Mouse (Mus musculus): ENCODE data around the gene H1f0. TPM values are rescaled to one million over a fixed set of nuclear protein-coding genes. Genes with fewer than 3 reads are reported as not detected.

H1f0 gene
- polyA plus RNA-seq, 1 experiment from 2014 or later, result 513 TPM

DNA sequence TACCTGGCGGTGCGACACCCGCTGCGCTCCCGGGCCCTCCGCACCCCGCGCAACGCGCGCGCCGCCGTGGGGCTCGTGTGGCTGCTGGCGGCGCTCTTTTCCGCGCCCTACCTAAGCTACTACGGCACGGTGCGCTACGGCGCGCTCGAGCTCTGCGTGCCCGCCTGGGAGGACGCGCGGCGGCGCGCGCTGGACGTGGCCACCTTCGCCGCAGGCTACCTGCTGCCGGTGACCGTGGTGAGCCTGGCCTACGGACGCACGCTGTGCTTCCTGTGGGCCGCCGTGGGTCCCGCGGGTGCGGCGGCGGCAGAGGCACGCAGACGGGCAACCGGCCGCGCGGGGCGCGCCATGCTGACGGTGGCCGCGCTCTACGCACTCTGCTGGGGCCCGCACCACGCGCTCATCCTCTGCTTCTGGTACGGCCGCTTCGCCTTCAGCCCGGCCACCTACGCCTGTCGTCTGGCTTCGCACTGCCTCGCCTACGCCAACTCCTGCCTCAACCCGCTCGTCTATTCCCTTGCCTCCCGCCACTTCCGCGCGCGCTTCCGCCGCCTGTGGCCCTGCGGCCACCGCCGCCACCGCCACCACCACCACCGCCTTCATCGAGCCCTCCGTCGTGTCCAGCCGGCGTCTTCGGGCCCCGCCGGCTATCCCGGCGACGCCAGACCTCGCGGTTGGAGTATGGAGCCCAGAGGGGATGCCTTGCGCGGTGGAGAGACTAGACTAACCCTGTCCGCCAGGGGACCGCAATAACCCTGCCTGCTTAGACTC is 14.7 kb downstream of the H1f0 start:
- 1% methylated on average over 90 of the region's 105 CpGs for WGBS
- no peaks in the 10 kb centered on the region for H3K36me3 ChIP-seq
- peak overlapping the region; percentile 53 for H3K4me3 ChIP-seq (replicated peaks)
- peak overlapping the region; percentile 97 for H3K4me2 ChIP-seq
- ATAC-seq (replicated peaks; ENCODE audit: low FRiP score), result peak; percentile 41
- H3K9me3 ChIP-seq (replicated peaks), result no peaks in the 10 kb centered on the region
- peak overlapping the region; percentile 49 for H3K9ac ChIP-seq
- H3K27me3 ChIP-seq, result peaks cover 44% of the 10 kb centered on the region
- H3K4me1 ChIP-seq, result peaks cover 55% of the 10 kb centered on the region
- no peak overlapping the region for H3K27ac ChIP-seq

DNA sequence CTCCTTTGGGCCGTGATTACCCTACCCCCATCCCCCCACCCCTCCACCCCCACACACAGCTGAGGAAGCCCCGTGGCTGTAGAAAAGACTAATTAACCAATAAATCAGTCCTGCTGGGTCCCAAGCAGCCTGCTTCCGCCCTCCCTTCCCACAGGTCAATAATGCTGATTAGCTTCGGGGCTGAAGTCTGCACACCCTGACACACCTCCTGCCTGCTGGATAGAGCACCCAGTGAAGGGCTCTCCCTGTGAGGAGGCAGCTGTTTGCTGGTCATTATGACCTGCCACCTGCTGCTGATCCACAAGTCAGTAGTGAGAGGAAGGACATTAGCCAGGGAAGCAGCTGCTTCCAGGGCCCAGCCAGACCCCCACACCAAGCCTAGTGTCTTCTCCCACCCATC is 16.6 kb downstream of the H1f0 start:
- WGBS, result 10% methylated on average over 4 of the region's 4 CpGs
- ATAC-seq (replicated peaks; ENCODE audit: low FRiP score), result 0 out of 2 replicates have a peak, but pooled peaks have one; percentile 9

DNA sequence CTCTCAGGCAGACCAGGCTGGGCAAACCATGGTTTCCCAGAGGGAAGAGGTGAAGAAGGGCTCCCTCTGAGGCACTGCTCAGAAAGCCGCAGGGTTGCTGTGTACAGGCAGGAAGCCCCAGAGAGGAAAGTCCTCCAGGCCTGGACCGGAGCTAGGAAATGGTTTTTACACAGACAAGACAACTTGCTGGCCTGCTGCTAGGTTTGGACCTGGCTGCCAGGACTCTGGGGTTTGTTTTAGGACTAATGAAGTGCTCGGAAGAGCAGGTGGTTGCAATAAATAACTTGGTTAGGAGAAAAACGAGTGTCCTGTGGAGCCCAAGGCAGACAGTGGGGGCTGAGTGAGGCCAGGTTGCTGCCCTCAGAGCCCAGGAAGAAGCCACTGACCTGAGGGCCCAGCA is 19.9 kb downstream of the H1f0 start:
- ATAC-seq (replicated peaks; ENCODE audit: low FRiP score), result no peak
- WGBS, result 59% methylated on average over 4 of the region's 4 CpGs
- peaks cover 13% of the 10 kb centered on the region for H3K36me3 ChIP-seq
- H3K27me3 ChIP-seq, result peaks cover 7% of the 10 kb centered on the region
- H3K9me3 ChIP-seq (replicated peaks), result no peaks in the 10 kb centered on the region
- H3K9ac ChIP-seq, result no peak overlapping the region
- H3K27ac ChIP-seq, result no peak overlapping the region
- no peak overlapping the region for H3K4me2 ChIP-seq
- H3K4me1 ChIP-seq, result peaks cover 42% of the 10 kb centered on the region
- H3K4me3 ChIP-seq (replicated peaks), result no peak overlapping the region

More for the DNA sequence above, 16.6 kb downstream of the H1f0 start:
- Histone ChIP-seq H3K4me3 (replicated peaks) (no peak overlapping the region), H3K9me3 (replicated peaks) (no peaks in the 10 kb centered on the region), H3K4me1 (peaks cover 41% of the 10 kb centered on the region), H3K27ac (peak overlapping the region; percentile 67), H3K9ac (no peak overlapping the region), H3K27me3 (peaks cover 38% of the 10 kb centered on the region), H3K4me2 (no peak overlapping the region), H3K36me3 (no peaks in the 10 kb centered on the region)

DNA sequence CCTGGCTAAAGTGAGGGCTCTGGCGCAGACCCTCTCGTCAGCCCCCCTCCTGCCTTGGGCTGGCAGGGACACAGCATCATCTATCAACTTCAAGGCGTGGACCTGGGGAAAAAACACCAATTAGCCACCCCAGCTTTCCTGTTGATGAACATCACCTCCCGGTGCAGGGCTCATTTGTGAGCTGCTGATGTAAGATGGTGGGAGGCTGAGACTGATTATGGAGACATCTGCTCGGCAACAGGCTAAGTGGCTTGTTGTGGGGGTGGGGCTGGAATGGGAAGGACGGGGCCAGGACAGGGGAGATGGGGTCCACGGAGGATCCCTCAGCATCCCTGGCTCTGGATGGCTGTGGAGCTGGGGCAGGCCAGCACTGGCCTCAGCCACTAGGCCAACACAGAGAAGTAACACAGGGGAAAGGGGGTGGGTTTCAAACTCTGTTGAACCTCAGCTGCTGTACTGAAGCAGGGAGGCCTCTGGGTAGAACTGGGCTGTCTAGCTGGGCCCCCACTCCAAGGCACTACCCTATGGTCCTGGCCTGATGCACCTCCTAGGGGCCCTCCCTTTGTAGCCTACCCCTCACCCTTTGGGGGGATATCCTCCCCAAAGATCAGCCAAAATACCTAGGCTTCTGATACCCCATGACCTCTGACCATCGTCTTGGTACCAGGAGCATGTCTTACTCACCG is 22.1 kb downstream of the H1f0 start:
- 56% methylated on average over 9 of the region's 9 CpGs for WGBS
- Histone ChIP-seq H3K36me3 (peaks cover 34% of the 10 kb centered on the region), H3K4me3 (replicated peaks) (no peak overlapping the region), H3K4me2 (no peak overlapping the region), H3K4me1 (peaks cover 27% of the 10 kb centered on the region), H3K27ac (peak overlapping the region; percentile 92), H3K9me3 (replicated peaks) (no peaks in the 10 kb centered on the region), H3K9ac (no peak overlapping the region), H3K27me3 (no peaks in the 10 kb centered on the region)
- ATAC-seq (replicated peaks; ENCODE audit: low FRiP score), result no peak; the same call in 1 of the 2 replicates

DNA sequence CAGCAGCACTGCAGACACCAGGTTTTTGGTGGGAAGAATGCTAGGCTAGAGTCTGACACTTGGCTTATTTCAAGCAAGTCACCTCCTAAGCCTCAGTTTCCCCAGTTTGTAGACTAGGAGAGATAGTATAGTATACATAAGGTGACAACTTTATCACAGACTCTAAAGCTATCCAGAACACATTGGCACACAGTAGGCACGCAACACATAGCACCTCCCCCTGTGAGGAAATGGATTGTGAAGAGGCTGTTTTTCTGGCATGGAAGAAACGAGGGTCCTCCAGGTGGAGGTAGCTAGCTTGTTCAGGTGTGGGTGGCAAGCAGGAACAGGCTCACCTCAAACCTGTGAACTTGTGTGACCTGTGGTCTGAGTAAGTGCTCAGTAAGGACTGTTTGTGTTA is 22.7 kb downstream of the H1f0 start:
- H3K9ac ChIP-seq, result no peak overlapping the region
- no peak overlapping the region for H3K4me3 ChIP-seq (replicated peaks)
- peak overlapping the region; percentile 92 for H3K27ac ChIP-seq
- WGBS, result 76% methylated on average over 2 of the region's 2 CpGs
- H3K36me3 ChIP-seq, result peaks cover 41% of the 10 kb centered on the region
- 0 out of 2 replicates have a peak overlapping the region, but pooled peaks have one; percentile 14 for H3K4me2 ChIP-seq
- H3K27me3 ChIP-seq, result no peaks in the 10 kb centered on the region
- peaks cover 26% of the 10 kb centered on the region for H3K4me1 ChIP-seq
- ATAC-seq (replicated peaks; ENCODE audit: low FRiP score), result 0 out of 2 replicates have a peak, but pooled peaks have one; percentile 40
- H3K9me3 ChIP-seq (replicated peaks), result no peaks in the 10 kb centered on the region

DNA sequence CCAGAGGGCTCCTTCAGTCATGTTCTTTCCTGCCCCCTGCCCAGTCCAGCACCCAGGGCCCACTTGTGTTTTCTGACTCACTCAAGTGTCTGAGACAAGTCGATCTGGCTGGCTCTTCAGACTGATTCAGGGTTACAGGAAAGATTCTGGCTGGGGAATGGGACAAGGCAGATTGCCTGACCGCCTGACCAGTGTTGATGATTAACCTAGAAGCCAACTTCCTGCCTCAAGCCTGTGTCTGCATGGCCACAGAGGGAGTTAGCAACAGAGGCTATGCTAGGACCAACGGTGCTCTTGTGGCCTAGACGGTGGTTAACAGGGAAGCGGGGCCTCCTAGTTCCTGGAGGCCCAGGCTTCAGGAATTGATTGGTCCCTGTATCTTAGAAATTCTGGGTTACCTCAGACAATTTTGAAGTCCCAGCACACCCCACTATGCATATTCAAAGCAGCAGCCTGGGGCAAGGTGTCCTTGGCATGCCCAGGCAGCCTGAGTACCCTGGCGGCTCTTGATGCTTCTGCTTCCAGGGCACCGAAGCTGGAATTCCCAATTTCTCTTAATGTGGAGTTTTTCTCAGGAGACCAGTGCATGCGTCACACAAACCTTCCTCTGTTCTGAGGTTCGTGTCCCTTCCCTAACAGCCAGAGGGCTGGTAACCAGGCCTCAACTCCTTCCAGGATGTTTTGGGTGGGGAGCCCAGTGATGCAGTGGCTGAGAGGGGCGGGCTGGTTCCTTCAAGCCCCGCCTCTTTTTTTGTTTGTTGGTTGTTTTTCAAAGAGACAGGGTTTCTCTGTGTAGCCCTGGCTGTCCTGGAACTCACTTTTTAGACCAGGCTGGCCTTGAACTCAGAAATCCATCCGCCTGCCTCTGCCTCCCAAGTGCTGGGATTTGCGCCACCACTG is 23.5 kb downstream of the H1f0 start:
- no peaks in the 10 kb centered on the region for H3K9me3 ChIP-seq (replicated peaks)
- H3K4me2 ChIP-seq, result 0 out of 2 replicates have a peak overlapping the region, but pooled peaks have one; percentile 14
- H3K4me3 ChIP-seq (replicated peaks), result no peak overlapping the region
- ATAC-seq (replicated peaks; ENCODE audit: low FRiP score), result peak; percentile 77
- H3K9ac ChIP-seq, result no peak overlapping the region
- H3K27ac ChIP-seq, result peak overlapping the region; percentile 92
- peaks cover 26% of the 10 kb centered on the region for H3K4me1 ChIP-seq
- H3K27me3 ChIP-seq, result no peaks in the 10 kb centered on the region
- H3K36me3 ChIP-seq, result peaks cover 48% of the 10 kb centered on the region
- 68% methylated on average over 13 of the region's 13 CpGs for WGBS

DNA sequence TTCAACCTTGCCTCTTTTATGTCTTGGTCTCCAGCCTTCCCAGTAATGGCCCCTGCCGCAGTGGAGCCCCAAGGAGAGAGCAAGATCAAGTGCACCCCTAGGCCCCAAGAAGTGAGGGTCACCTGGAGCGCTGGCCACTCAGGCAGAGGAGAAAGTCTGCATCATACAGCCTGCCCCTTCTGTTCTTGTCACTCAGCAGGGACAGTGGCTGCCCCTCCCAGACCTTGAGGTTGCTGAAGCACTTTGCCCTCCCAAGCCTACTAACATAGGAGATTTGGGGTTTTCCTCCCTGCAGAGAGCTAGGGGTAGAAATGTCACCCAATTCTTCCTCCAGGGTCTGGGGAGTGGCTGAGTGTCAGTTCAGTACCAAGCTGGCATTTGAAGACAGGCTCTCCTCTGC is 24.1 kb downstream of the H1f0 start:
- peaks cover 55% of the 10 kb centered on the region for H3K36me3 ChIP-seq
- H3K4me3 ChIP-seq (replicated peaks), result no peak overlapping the region
- ATAC-seq (replicated peaks; ENCODE audit: low FRiP score), result no peak
- H3K4me1 ChIP-seq, result peaks cover 26% of the 10 kb centered on the region
- no peaks in the 10 kb centered on the region for H3K9me3 ChIP-seq (replicated peaks)
- H3K27me3 ChIP-seq, result no peaks in the 10 kb centered on the region
- 89% methylated on average over 2 of the region's 2 CpGs for WGBS
- H3K4me2 ChIP-seq, result no peak overlapping the region
- peak overlapping the region; percentile 92 for H3K27ac ChIP-seq
- no peak overlapping the region for H3K9ac ChIP-seq

DNA sequence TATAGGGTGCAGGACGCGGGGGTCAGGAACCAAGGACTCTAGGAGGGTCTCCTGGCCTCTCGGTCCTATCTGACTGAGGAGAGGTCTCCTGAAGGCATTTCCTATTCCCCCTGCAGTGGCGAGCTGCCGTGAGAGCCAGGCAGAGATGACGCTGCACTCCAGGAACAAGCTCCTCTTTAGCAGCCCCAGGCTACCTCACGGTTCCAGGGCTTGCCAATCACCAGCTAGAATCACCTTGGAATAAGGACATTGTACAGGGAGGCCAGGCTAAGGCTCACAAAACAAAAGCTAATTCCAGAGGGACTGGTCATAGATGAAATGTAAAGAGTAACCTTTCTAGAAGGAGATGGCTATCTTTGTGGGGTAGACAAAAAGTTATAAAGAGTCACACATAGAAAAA is 28.4 kb downstream of the H1f0 start:
- Histone ChIP-seq H3K9ac (no peak overlapping the region), H3K27ac (no peak overlapping the region), H3K27me3 (no peaks in the 10 kb centered on the region), H3K4me1 (peaks cover 18% of the 10 kb centered on the region), H3K36me3 (peaks cover 92% of the 10 kb centered on the region), H3K9me3 (replicated peaks) (no peaks in the 10 kb centered on the region), H3K4me3 (replicated peaks) (no peak overlapping the region), H3K4me2 (no peak overlapping the region)
- ATAC-seq (replicated peaks; ENCODE audit: low FRiP score), result no peak
- WGBS, result 93% methylated on average over 7 of the region's 7 CpGs

DNA sequence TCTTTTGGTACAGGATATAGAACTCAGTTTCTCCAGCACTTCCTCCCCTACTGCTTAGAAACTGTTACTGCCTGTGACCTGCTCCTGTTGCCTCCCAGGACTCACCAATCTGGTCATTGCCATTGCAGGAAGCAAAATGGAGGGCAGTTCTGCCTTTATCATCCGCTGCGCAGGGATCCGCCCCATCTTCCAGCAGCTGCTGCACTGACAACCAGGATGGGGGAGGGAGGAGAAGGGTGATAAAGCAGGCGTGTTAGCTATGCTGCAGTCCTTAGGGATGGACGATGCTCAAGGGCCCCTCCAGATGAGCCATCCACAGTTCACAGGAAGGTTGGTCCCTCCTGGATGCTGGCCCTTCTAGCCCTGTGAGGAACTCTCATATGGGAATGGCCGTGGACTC is 29.6 kb downstream of the H1f0 start:
- Histone ChIP-seq H3K27me3 (no peaks in the 10 kb centered on the region), H3K4me2 (no peak overlapping the region), H3K36me3 (peaks cover 82% of the 10 kb centered on the region), H3K9me3 (replicated peaks) (no peaks in the 10 kb centered on the region), H3K4me3 (replicated peaks) (no peak overlapping the region), H3K9ac (no peak overlapping the region), H3K4me1 (peaks cover 16% of the 10 kb centered on the region), H3K27ac (no peak overlapping the region)
- 89% methylated on average over 6 of the region's 6 CpGs for WGBS
- ATAC-seq (replicated peaks; ENCODE audit: low FRiP score), result no peak

DNA sequence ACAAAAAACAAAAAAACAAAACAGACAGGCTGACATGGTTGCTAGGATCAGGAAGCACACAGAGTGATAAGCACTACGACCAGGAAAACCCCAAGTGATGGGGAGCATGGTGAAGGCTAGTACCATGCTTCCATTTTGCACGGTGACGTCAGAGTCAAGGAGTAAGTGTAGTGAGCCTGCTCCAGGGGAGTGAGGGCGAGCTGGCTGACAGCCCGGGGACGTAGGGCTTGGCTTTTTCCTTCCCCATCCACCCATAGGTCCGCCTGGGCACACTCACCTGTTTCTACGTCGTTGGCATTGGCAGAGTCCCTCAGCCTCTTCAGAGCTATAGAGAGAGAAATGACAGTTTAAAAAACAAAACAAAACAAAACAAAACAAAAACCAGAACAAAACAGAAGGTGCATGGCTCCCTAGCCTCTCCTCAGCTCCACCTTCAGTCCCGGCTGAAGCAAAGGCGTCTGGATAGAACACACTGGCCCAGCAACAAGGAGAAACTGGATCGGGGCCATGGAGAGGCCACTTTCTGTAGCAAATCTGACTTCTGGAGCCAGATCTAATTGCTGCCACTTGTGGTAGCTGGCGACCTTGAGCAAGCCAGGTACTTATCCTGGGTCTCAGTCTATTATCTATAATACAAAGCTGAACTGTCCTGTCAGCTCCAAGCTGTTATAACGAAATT is 32.8 kb downstream of the H1f0 start:
- H3K36me3 ChIP-seq, result peaks cover 51% of the 10 kb centered on the region
- no peaks in the 10 kb centered on the region for H3K27me3 ChIP-seq
- no peak for ATAC-seq (replicated peaks; ENCODE audit: low FRiP score)
- H3K9me3 ChIP-seq (replicated peaks), result no peaks in the 10 kb centered on the region
- H3K27ac ChIP-seq, result no peak overlapping the region
- WGBS, result 84% methylated on average over 14 of the region's 14 CpGs
- 0 out of 2 replicates have a peak overlapping the region, but pooled peaks have one; percentile 8 for H3K9ac ChIP-seq
- H3K4me3 ChIP-seq (replicated peaks), result peak overlapping the region; percentile 81
- peak overlapping the region; percentile 67; the same call in 1 of the 2 replicates for H3K4me2 ChIP-seq
- peaks cover 33% of the 10 kb centered on the region for H3K4me1 ChIP-seq
